Mouse (Mus musculus) CD4-positive, CD25-positive, alpha-beta regulatory T cell, adult 2 months (primary cell): ENCODE results near the gene Cdh3.
"Not testable (repeated sequence)": the region's sequence is repeated elsewhere in the genome, so short reads cannot be mapped to it uniquely, and the experiment has no call there.

ENCODE experiments used
- DNase-seq: peaks from one replicate; pipeline ENCODE4 v3.0.0-alpha.2; 2012; ENCODE audit warnings: low read depth, low spot score

The Cdh3 gene

GRCm38 (mm10) chr8:106571551-106572172 is 61.0 kb downstream of the Cdh3 start:
- no peak for DNase-seq

- DNase-seq: not testable (repeated sequence)
These were observed 61.5 kb downstream of the Cdh3 start for GRCm38 (mm10) chr8:106572175-106572574.

- DNase-seq: not testable (repeated sequence)
These were observed 62.5 kb downstream of the Cdh3 start, which contains the start of gene Gm10073 for GRCm38 (mm10) chr8:106573168-106573567. Gene Gm10073 (minus strand): TSS chr8:106573461.

GRCm38 (mm10) chr8:106574283-106574682 is 63.6 kb downstream of the Cdh3 start:
- no peak for DNase-seq

GRCm38 (mm10) chr8:106576849-106577555 is 66.3 kb downstream of the Cdh3 start:
- no peak for DNase-seq

GRCm38 (mm10) chr8:106579510-106579909 is 68.8 kb downstream of the Cdh3 start:
- DNase-seq: no peak

- no peak for DNase-seq
These were observed 70.8 kb downstream of the Cdh3 start for GRCm38 (mm10) chr8:106581344-106582088.

GRCm38 (mm10) chr8:106584942-106585670 is 74.4 kb downstream of the Cdh3 start:
- DNase-seq: no peak

- no peak for DNase-seq
These were observed 75.0 kb downstream of the Cdh3 start for GRCm38 (mm10) chr8:106585671-106586037.

GRCm38 (mm10) chr8:106586896-106587295 is 76.2 kb downstream of the Cdh3 start:
- DNase-seq: no peak

- no peak for DNase-seq
These were observed 78.0 kb downstream of the Cdh3 start for GRCm38 (mm10) chr8:106588443-106589431.

- no peak for DNase-seq
These were observed 81.8 kb downstream of the Cdh3 start for GRCm38 (mm10) chr8:106592458-106592857.

- DNase-seq: peak; percentile 14
These were observed 84.9 kb downstream of the Cdh3 start for GRCm38 (mm10) chr8:106595623-106596022.

GRCm38 (mm10) chr8:106597067-106597466 is 86.4 kb downstream of the Cdh3 start:
- DNase-seq: no peak

- no peak for DNase-seq
These were observed 88.7 kb downstream of the Cdh3 start for GRCm38 (mm10) chr8:106599265-106599979.

GRCm38 (mm10) chr8:106603131-106603819 is 92.6 kb downstream of the Cdh3 start, which contains the start of gene Cdh1:
Gene Cdh1 (plus strand): TSS chr8:106603351.
- peak; percentile 65 for DNase-seq

GRCm38 (mm10) chr8:106603933-106604332 is 93.2 kb downstream of the Cdh3 start:
- DNase-seq: peak; percentile 8

- no peak for DNase-seq
These were observed 95.0 kb downstream of the Cdh3 start for GRCm38 (mm10) chr8:106605657-106606056.

- no peak for DNase-seq
These were observed 95.4 kb downstream of the Cdh3 start for GRCm38 (mm10) chr8:106606121-106606520.
